In genomic region chr2:179390924-179391461, GRCm38 (mm10) we compare ENCODE assay signal across 17 mouse cellular contexts. TPM values are rescaled to one million over a fixed set of nuclear protein-coding genes. Genes with fewer than 3 reads are reported as not detected.
DNase-seq lines count a peak whose midpoint lies in the region; ATAC-seq and TF ChIP-seq lines count a peak whose summit lies in the region.
"Had no signal": no experiment of that assay in that cellular context is flagged by ENCODE, and none has a peak within 500 bp of the region (broad histone marks: within the 10 kb centered on the region; RNA-seq: fewer than 3 reads in every experiment).

No protein-coding gene starts in this region.

- ATAC-seq in embryonic facial prominence, embryonic 14.5 days (ENCODE audit: low read depth), result peak; percentile 31; the same call in 1 of the 2 replicates
- ATAC-seq in lung, embryonic 14.5 days (ENCODE audit: insufficient read depth), result peak; percentile 53; the same call in 1 of the 2 replicates
- peak; percentile 68; the same call in 1 of the 2 replicates for ATAC-seq in embryonic facial prominence, embryonic 15.5 days (ENCODE audit: insufficient number of reproducible peaks, low FRiP score, low TSS enrichment, low read depth)
- ATAC-seq in intestine, postnatal 0 days, result no peak

- no peaks in the 10 kb centered on the region for H3K9me3 ChIP-seq in embryonic facial prominence, embryonic 14.5 days (ENCODE audit: control insufficient read depth, low read length)
- no peaks in the 10 kb centered on the region for H3K9me3 ChIP-seq in embryonic facial prominence, embryonic 10.5 days
- no peaks in the 10 kb centered on the region for H3K9me3 ChIP-seq in lung, embryonic 14.5 days (ENCODE audit: low read depth, low read length)
- H3K9me3 ChIP-seq in embryonic facial prominence, embryonic 15.5 days (replicated peaks), result no peaks in the 10 kb centered on the region
- H3K9me3 ChIP-seq in intestine, postnatal 0 days (ENCODE audit: control insufficient read depth), result no peaks in the 10 kb centered on the region
- H3K9me3 ChIP-seq: kidney, embryonic 15.5 days; limb, embryonic 13.5 days; liver, embryonic 15.5 days had no signal

- H3K9ac ChIP-seq in embryonic facial prominence, embryonic 14.5 days (ENCODE audit: low read depth, low read length), result no peak overlapping the region
- H3K9ac ChIP-seq in lung, embryonic 14.5 days, result no peak overlapping the region
- no peak overlapping the region for H3K9ac ChIP-seq in embryonic facial prominence, embryonic 15.5 days
- no peak overlapping the region for H3K9ac ChIP-seq in intestine, postnatal 0 days (ENCODE audit: low read depth, low read length)
- H3K9ac ChIP-seq: kidney, embryonic 15.5 days; limb, embryonic 13.5 days; liver, embryonic 15.5 days had no signal

- no peaks in the 10 kb centered on the region for H3K27me3 ChIP-seq in embryonic facial prominence, embryonic 14.5 days (replicated peaks; ENCODE audit: control insufficient read depth, insufficient read depth, low read length)
- H3K27me3 ChIP-seq in embryonic facial prominence, embryonic 10.5 days (replicated peaks; ENCODE audit: low read depth, poor library complexity, severe bottlenecking), result no peaks in the 10 kb centered on the region
- H3K27me3 ChIP-seq in lung, embryonic 14.5 days (ENCODE audit: insufficient read depth, low read length), result 0 out of 2 replicates have a peak, but pooled peaks cover 3% of the 10 kb centered on the region
- no peaks in the 10 kb centered on the region for H3K27me3 ChIP-seq in embryonic facial prominence, embryonic 15.5 days
- no peaks in the 10 kb centered on the region; the same call in 1 of the 2 replicates for H3K27me3 ChIP-seq in intestine, postnatal 0 days (replicated peaks; ENCODE audit: control insufficient read depth, insufficient read depth, low read length)
- H3K27me3 ChIP-seq: kidney, embryonic 15.5 days; limb, embryonic 13.5 days; liver, embryonic 15.5 days had no signal

- peak; percentile 61 for DNase-seq in embryonic facial prominence, embryonic 14.5 days (ENCODE audit: low spot score)
- no peak for DNase-seq in embryonic facial prominence, embryonic 10.5 days (ENCODE audit: low spot score)
- peak; percentile 34 for DNase-seq in lung, embryonic 14.5 days
- no peak for DNase-seq in lung, postnatal 36 days
- no peak for DNase-seq in spleen, postnatal 14 days (ENCODE audit: low spot score in 2 of 2)
- no peak for DNase-seq in embryo, embryonic 10 days (ENCODE audit: low spot score)
- DNase-seq: adrenal gland, postnatal 10 days; cerebellum, adult 2 months; cerebellum, postnatal 36 days; gastrocnemius, postnatal 36 days; thymus, adult 2 months had no signal

- TF ChIP-seq CTCF in lung, embryonic 14.5 days (IDR thresholded peaks at IDR 0.05; ENCODE audit: low read depth), result no peak
- TF ChIP-seq CTCF in intestine, postnatal 0 days (IDR thresholded peaks at IDR 0.05; ENCODE audit: low read depth), result no peak

- H3K36me3 ChIP-seq in embryonic facial prominence, embryonic 14.5 days (ENCODE audit: control insufficient read depth, insufficient read depth, low read length), result no peaks in the 10 kb centered on the region
- no peaks in the 10 kb centered on the region for H3K36me3 ChIP-seq in embryonic facial prominence, embryonic 10.5 days (replicated peaks)
- no peaks in the 10 kb centered on the region for H3K36me3 ChIP-seq in lung, embryonic 14.5 days (ENCODE audit: insufficient read depth)
- H3K36me3 ChIP-seq in embryonic facial prominence, embryonic 15.5 days, result no peaks in the 10 kb centered on the region
- H3K36me3 ChIP-seq in intestine, postnatal 0 days (ENCODE audit: control insufficient read depth, insufficient read depth), result no peaks in the 10 kb centered on the region
- H3K36me3 ChIP-seq: kidney, embryonic 15.5 days; limb, embryonic 13.5 days; liver, embryonic 15.5 days had no signal

- WGBS in embryonic facial prominence, embryonic 14.5 days, result 61% methylated on average over 11 of the region's 11 CpGs
- WGBS in embryonic facial prominence, embryonic 10.5 days, result 83% methylated on average over 11 of the region's 11 CpGs
- 19% methylated on average over 11 of the region's 11 CpGs for WGBS in lung, embryonic 14.5 days
- 51% methylated on average over 11 of the region's 11 CpGs for WGBS in embryonic facial prominence, embryonic 15.5 days
- WGBS in intestine, postnatal 0 days, result 37% methylated on average over 11 of the region's 11 CpGs

- no peak overlapping the region for H3K4me2 ChIP-seq in embryonic facial prominence, embryonic 14.5 days (ENCODE audit: low read depth, low read length)
- no peak overlapping the region for H3K4me2 ChIP-seq in lung, embryonic 14.5 days
- no peak overlapping the region for H3K4me2 ChIP-seq in embryonic facial prominence, embryonic 15.5 days (replicated peaks)
- no peak overlapping the region for H3K4me2 ChIP-seq in intestine, postnatal 0 days (replicated peaks; ENCODE audit: low read depth)
- H3K4me2 ChIP-seq: kidney, embryonic 15.5 days; limb, embryonic 13.5 days; liver, embryonic 15.5 days; midbrain, embryonic 11.5 days had no signal

- no peak overlapping the region for H3K27ac ChIP-seq in embryonic facial prominence, embryonic 14.5 days (replicated peaks; ENCODE audit: low read depth, low read length)
- H3K27ac ChIP-seq in embryonic facial prominence, embryonic 10.5 days (replicated peaks), result no peak overlapping the region
- no peak overlapping the region for H3K27ac ChIP-seq in lung, embryonic 14.5 days (ENCODE audit: low read depth)
- H3K27ac ChIP-seq in embryonic facial prominence, embryonic 15.5 days (replicated peaks), result no peak overlapping the region; the same call in 1 of the 2 replicates
- H3K27ac ChIP-seq in intestine, postnatal 0 days (ENCODE audit: low read depth, low read length), result 0 out of 2 replicates have a peak overlapping the region, but pooled peaks have one; percentile 15
- H3K27ac ChIP-seq: kidney, embryonic 15.5 days; limb, embryonic 13.5 days; liver, embryonic 15.5 days had no signal

- H3K4me3 ChIP-seq in embryonic facial prominence, embryonic 14.5 days (ENCODE audit: low read depth, low read length), result no peak overlapping the region
- H3K4me3 ChIP-seq in embryonic facial prominence, embryonic 10.5 days, result no peak overlapping the region
- no peak overlapping the region for H3K4me3 ChIP-seq in lung, embryonic 14.5 days (ENCODE audit: low read depth, low read length)
- no peak overlapping the region for H3K4me3 ChIP-seq in embryonic facial prominence, embryonic 15.5 days (replicated peaks)
- H3K4me3 ChIP-seq in intestine, postnatal 0 days (ENCODE audit: low read depth, low read length), result no peak overlapping the region
- H3K4me3 ChIP-seq: kidney, embryonic 15.5 days; limb, embryonic 13.5 days; liver, embryonic 15.5 days had no signal

- H3K4me1 ChIP-seq in embryonic facial prominence, embryonic 14.5 days (ENCODE audit: control insufficient read depth, insufficient read depth, low read length), result 0 out of 2 replicates have a peak, but pooled peaks cover 3% of the 10 kb centered on the region
- H3K4me1 ChIP-seq in embryonic facial prominence, embryonic 10.5 days, result peaks cover 11% of the 10 kb centered on the region
- H3K4me1 ChIP-seq in lung, embryonic 14.5 days (ENCODE audit: insufficient read depth), result no peaks in the 10 kb centered on the region
- H3K4me1 ChIP-seq in embryonic facial prominence, embryonic 15.5 days, result no peaks in the 10 kb centered on the region
- H3K4me1 ChIP-seq in intestine, postnatal 0 days (replicated peaks; ENCODE audit: control insufficient read depth, insufficient read depth, low read length), result no peaks in the 10 kb centered on the region
- H3K4me1 ChIP-seq: kidney, embryonic 15.5 days; liver, embryonic 15.5 days had no signal

RNA-seq across cellular contexts. Expression of gene Cdh4, which starts 51.2 kb away (rescaled TPM):
- 9.2 and 11.1 TPM in 2 replicates for polyA plus RNA-seq in embryonic facial prominence, embryonic 14.5 days (2014; fragmentation: Nextera tagmentation; extraction: Ambion mirVana)
- 2.9 and 4.0 TPM in 2 replicates for polyA plus RNA-seq in embryonic facial prominence, embryonic 10.5 days (2016; fragmentation: Nextera tagmentation; extraction: Ambion mirVana)
- 4.9 and 5.2 TPM in 2 replicates for polyA plus RNA-seq in lung, embryonic 14.5 days (2014; fragmentation: Nextera tagmentation; extraction: Ambion mirVana)
- polyA plus RNA-seq in embryonic facial prominence, embryonic 15.5 days (2015; fragmentation: Nextera tagmentation; extraction: Ambion mirVana), result 10.2 and 10.8 TPM in 2 replicates
- polyA plus RNA-seq in intestine, postnatal 0 days (2015; fragmentation: Nextera tagmentation; extraction: Ambion mirVana), result 2.4 and 3.0 TPM in 2 replicates

Comparison
In these comparisons a context has a peak if more than half of its experiments do, and no peak if none do; other contexts are left out.
1. DNase-seq: peak in embryonic facial prominence, embryonic 14.5 days (single experiment) and lung, embryonic 14.5 days (single experiment); none in embryonic facial prominence, embryonic 10.5 days (single experiment), lung, postnatal 36 days (single experiment), spleen, postnatal 14 days (0 of 2) and embryo, embryonic 10 days (single experiment).